Mouse (Mus musculus) hindbrain, embryonic 11.5 days (tissue): ENCODE data around the gene Atrnl1. TPM values are rescaled to one million over a fixed set of nuclear protein-coding genes. Genes with fewer than 3 reads are reported as not detected.

Source experiments
- ATAC-seq: fragments of 200-750 bp; cut with Nextera tagmentation; 2 replicates; pipeline ENCODE4 v1.8.0; 2017; ENCODE audit warnings: mild to moderate bottlenecking, moderate TSS enrichment, moderate library complexity; ENCODE audit not compliant: low FRiP score
- DNase-seq: peaks from one replicate; pipeline ENCODE4 v3.0.0-alpha.2; 2015; ENCODE audit warnings: low spot score
- H3K27ac ChIP-seq: fragments of 300-500 bp; sonication (generic); 2 replicates; pipeline ENCODE4 v1.5.1; 2014; ENCODE audit warnings: mild to moderate bottlenecking, low read depth, low read length
- H3K27me3 ChIP-seq: fragments of 300-500 bp; sonication (generic); 2 replicates; pipeline ENCODE4 v1.6.1; 2014; ENCODE audit warnings: mild to moderate bottlenecking, low read length, moderate library complexity, mixed read lengths; ENCODE audit not compliant: control insufficient read depth, insufficient read depth
- H3K36me3 ChIP-seq: fragments of 300-500 bp; sonication (generic); 2 replicates; pipeline ENCODE4 v1.6.1; 2014; ENCODE audit warnings: mild to moderate bottlenecking, low read length, moderate library complexity, mixed read lengths; ENCODE audit not compliant: control insufficient read depth, insufficient read depth
- H3K4me1 ChIP-seq: fragments of 300-500 bp; sonication (generic); replicated peaks from 2 replicates; pipeline ENCODE4 v1.6.1; 2014; ENCODE audit warnings: low read length, mixed read lengths; ENCODE audit not compliant: control insufficient read depth, insufficient read depth
- H3K4me2 ChIP-seq: fragments of 300-500 bp; sonication (generic); replicated peaks from 2 replicates; pipeline ENCODE4 v1.6.1; 2014; ENCODE audit warnings: mild to moderate bottlenecking, low read depth, low read length
- H3K4me3 ChIP-seq: fragments of 300-500 bp; sonication (generic); 2 replicates; pipeline ENCODE4 v1.5.1; 2014; ENCODE audit warnings: low read depth, low read length
- H3K9ac ChIP-seq: fragments of 300-500 bp; sonication (generic); 2 replicates; pipeline ENCODE4 v1.6.1; 2014; ENCODE audit warnings: low read depth, low read length
- H3K9me3 ChIP-seq: fragments of 300-500 bp; sonication (generic); 2 replicates; pipeline ENCODE4 v1.6.1; 2016; ENCODE audit warnings: low read length; ENCODE audit not compliant: control insufficient read depth
- WGBS: fragments of 180-500 bp; shearing (Covaris S2); extraction: QIAGEN DNeasy Blood & Tissue Kit; methylation state at CpG from one replicate; pipeline ENCODE4 v1.1.7; 2014; 5-methylcytosine and 5-hydroxymethylcytosine counted together
- polyA plus RNA-seq: library from polyadenylated mRNA; unstranded; fragments of >200 nt; fragmentation: Nextera tagmentation; extraction: Ambion mirVana; gene quantifications from 2 replicates; pipeline ENCODE4 v1.2.1, GENCODE M21; 2014

Atrnl1 gene
- polyA plus RNA-seq, 1 experiment from 2014 or later, result 6.6 TPM

- H3K9ac ChIP-seq, result no peak overlapping the region
- H3K4me1 ChIP-seq, result no peaks in the 10 kb centered on the region
- H3K4me3 ChIP-seq, result no peak overlapping the region
- H3K9me3 ChIP-seq, result no peaks in the 10 kb centered on the region
- H3K27ac ChIP-seq, result no peak overlapping the region
- no peaks in the 10 kb centered on the region for H3K36me3 ChIP-seq
- WGBS, result 95% methylated on average over 8 of the region's 8 CpGs
- DNase-seq, result no peak
- H3K4me2 ChIP-seq, result no peak overlapping the region
- ATAC-seq, result no peak
- no peaks in the 10 kb centered on the region for H3K27me3 ChIP-seq
Measured at GRCm38 (mm10) chr19:58050986-58051385, 440.2 kb downstream of the Atrnl1 start.

DNA sequence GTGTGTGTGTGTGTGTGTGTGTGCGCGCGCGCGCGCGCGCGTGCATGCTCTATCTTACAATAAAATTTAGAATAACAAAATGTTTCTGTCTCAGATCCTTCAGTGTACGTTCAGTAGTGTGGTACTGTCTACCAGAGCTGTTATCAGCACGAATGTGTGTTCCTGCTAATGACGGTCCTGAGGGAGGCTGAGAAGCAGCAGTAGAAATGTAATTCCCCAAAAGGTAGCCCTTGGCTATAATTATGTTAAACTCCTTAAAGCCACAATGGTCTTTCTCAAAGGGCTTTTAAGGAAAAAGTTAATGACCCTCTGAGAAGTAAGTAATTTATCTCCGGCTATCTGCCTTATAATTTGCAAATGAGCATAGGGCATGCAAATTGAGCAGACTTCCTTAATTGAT is 441.1 kb downstream of the Atrnl1 start:
- no peaks in the 10 kb centered on the region for H3K4me1 ChIP-seq
- H3K27ac ChIP-seq, result peak overlapping the region; percentile 66; the same call in 1 of the 2 replicates
- 89% methylated on average over 13 of the region's 13 CpGs for WGBS
- DNase-seq, result no peak
- no peaks in the 10 kb centered on the region for H3K9me3 ChIP-seq
- no peaks in the 10 kb centered on the region for H3K36me3 ChIP-seq
- H3K9ac ChIP-seq, result no peak overlapping the region
- no peak for ATAC-seq
- H3K4me3 ChIP-seq, result no peak overlapping the region
- H3K4me2 ChIP-seq, result no peak overlapping the region
- no peaks in the 10 kb centered on the region for H3K27me3 ChIP-seq

DNA sequence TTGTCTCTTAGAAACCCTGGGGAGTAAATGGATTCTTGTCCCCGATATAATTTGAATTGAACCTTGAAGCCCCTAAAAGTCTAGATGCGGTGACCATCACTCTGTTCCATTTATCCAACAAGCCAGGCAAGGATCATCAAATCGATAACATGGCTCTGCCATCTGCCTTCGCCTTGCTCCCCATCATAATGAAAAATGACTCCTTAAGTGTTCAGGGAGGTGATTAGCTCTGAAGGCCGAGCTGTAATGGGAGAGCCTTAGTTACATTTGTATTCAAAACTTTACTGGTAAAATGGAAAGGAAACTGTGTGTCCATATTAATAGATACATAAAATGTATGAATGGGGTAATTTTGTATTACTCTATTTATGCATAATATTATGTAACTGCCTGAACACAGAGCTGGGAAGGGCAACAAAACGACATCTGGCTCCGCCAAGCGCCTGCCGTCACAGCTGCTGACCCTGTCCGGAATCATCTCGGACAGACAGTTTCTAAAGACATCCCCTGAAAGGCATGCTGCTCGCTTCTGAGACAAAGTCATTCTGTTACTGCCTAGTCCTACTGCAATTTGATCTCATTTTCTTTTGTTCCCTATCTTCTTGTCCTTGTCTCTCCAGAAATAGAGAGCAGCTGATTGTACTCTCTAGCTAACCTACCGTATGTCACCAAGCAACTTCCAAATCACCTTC is 441.8 kb downstream of the Atrnl1 start:
- no peak overlapping the region for H3K9ac ChIP-seq
- no peak overlapping the region for H3K4me3 ChIP-seq
- H3K36me3 ChIP-seq, result no peaks in the 10 kb centered on the region
- H3K27me3 ChIP-seq, result no peaks in the 10 kb centered on the region
- ATAC-seq (peak; percentile 53; the same call in 1 of the 2 replicates), DNase-seq (peak; percentile 38)
- 58% methylated on average over 13 of the region's 13 CpGs for WGBS
- peak overlapping the region; percentile 66 for H3K27ac ChIP-seq
- no peaks in the 10 kb centered on the region for H3K9me3 ChIP-seq
- H3K4me1 ChIP-seq, result no peaks in the 10 kb centered on the region
- H3K4me2 ChIP-seq, result no peak overlapping the region

- Histone ChIP-seq H3K4me2 (no peak overlapping the region), H3K27me3 (no peaks in the 10 kb centered on the region), H3K4me3 (no peak overlapping the region), H3K27ac (no peak overlapping the region), H3K9me3 (no peaks in the 10 kb centered on the region), H3K9ac (no peak overlapping the region), H3K36me3 (no peaks in the 10 kb centered on the region), H3K4me1 (peaks cover 15% of the 10 kb centered on the region)
- DNase-seq (no peak), ATAC-seq (no peak)
- WGBS, result 49% methylated on average over 9 of the region's 9 CpGs
Measured at GRCm38 (mm10) chr19:58059719-58060118, 448.9 kb downstream of the Atrnl1 start.

- peak overlapping the region; percentile 12; the same call in 1 of the 2 replicates for H3K4me2 ChIP-seq
- DNase-seq, result peak; percentile 43
- peak overlapping the region; percentile 43 for H3K27ac ChIP-seq
- H3K9ac ChIP-seq, result no peak overlapping the region
- 22% methylated on average over 12 of the region's 12 CpGs for WGBS
- no peaks in the 10 kb centered on the region for H3K9me3 ChIP-seq
- no peaks in the 10 kb centered on the region for H3K36me3 ChIP-seq
- H3K4me1 ChIP-seq, result peaks cover 15% of the 10 kb centered on the region
- peak; percentile 50 for ATAC-seq
- no peaks in the 10 kb centered on the region for H3K27me3 ChIP-seq
- no peak overlapping the region for H3K4me3 ChIP-seq
Measured at GRCm38 (mm10) chr19:58060199-58060853, 449.5 kb downstream of the Atrnl1 start.

- Histone ChIP-seq H3K4me2 (peak overlapping the region; percentile 12; the same call in 1 of the 2 replicates), H3K27ac (peak overlapping the region; percentile 43), H3K36me3 (no peaks in the 10 kb centered on the region), H3K9ac (no peak overlapping the region), H3K9me3 (no peaks in the 10 kb centered on the region), H3K4me3 (no peak overlapping the region), H3K27me3 (no peaks in the 10 kb centered on the region), H3K4me1 (peaks cover 15% of the 10 kb centered on the region)
- 9% methylated on average over 15 of the region's 15 CpGs for WGBS
- DNase-seq (peak; percentile 76), ATAC-seq (peak; percentile 87)
Measured at GRCm38 (mm10) chr19:58060854-58061358, 450.1 kb downstream of the Atrnl1 start.

- 83% methylated on average over 8 of the region's 8 CpGs for WGBS
- H3K27me3 ChIP-seq, result no peaks in the 10 kb centered on the region
- H3K4me3 ChIP-seq, result no peak overlapping the region
- peaks cover 15% of the 10 kb centered on the region for H3K4me1 ChIP-seq
- no peak for DNase-seq
- H3K27ac ChIP-seq, result no peak overlapping the region
- no peaks in the 10 kb centered on the region for H3K9me3 ChIP-seq
- H3K4me2 ChIP-seq, result no peak overlapping the region
- no peak for ATAC-seq
- H3K9ac ChIP-seq, result no peak overlapping the region
- H3K36me3 ChIP-seq, result no peaks in the 10 kb centered on the region
Measured at GRCm38 (mm10) chr19:58061933-58062332, 451.1 kb downstream of the Atrnl1 start.

- Histone ChIP-seq H3K27me3 (no peaks in the 10 kb centered on the region), H3K9me3 (no peaks in the 10 kb centered on the region), H3K4me3 (no peak overlapping the region), H3K36me3 (no peaks in the 10 kb centered on the region), H3K4me1 (peaks cover 15% of the 10 kb centered on the region), H3K9ac (no peak overlapping the region), H3K4me2 (no peak overlapping the region), H3K27ac (no peak overlapping the region)
- 38% methylated on average over 6 of the region's 6 CpGs for WGBS
- ATAC-seq (no peak), DNase-seq (no peak)
Measured at GRCm38 (mm10) chr19:58063541-58063940, 452.7 kb downstream of the Atrnl1 start.
